Mouse (Mus musculus): Measurements from ENCODE around the gene Gm21976.

The Gm21976 gene

GRCm38 (mm10) chr13:98297883-98298482 is 18.3 kb downstream of the Gm21976 start:
- no peak for DNase-seq (ENCODE audit: low read depth, low spot score)

- DNase-seq (ENCODE audit: low read depth, low spot score), result peak; percentile 86
Observed at GRCm38 (mm10) chr13:98298833-98299758, 19.4 kb downstream of the Gm21976 start.

GRCm38 (mm10) chr13:98305257-98305656 is 25.6 kb downstream of the Gm21976 start:
- no peak for DNase-seq (ENCODE audit: low read depth, low spot score)

GRCm38 (mm10) chr13:98306393-98306792 is 26.7 kb downstream of the Gm21976 start:
- no peak for DNase-seq (ENCODE audit: low read depth, low spot score)

- DNase-seq (ENCODE audit: low read depth, low spot score), result no peak
Observed at GRCm38 (mm10) chr13:98306852-98307475, 27.3 kb downstream of the Gm21976 start.

- no peak for DNase-seq (ENCODE audit: low read depth, low spot score)
Observed at GRCm38 (mm10) chr13:98308004-98308403, 28.3 kb downstream of the Gm21976 start.

- DNase-seq (ENCODE audit: low read depth, low spot score), result no peak
Observed at GRCm38 (mm10) chr13:98308724-98309123, 29.0 kb downstream of the Gm21976 start.

GRCm38 (mm10) chr13:98311597-98311996 is 31.9 kb downstream of the Gm21976 start:
- DNase-seq (ENCODE audit: low read depth, low spot score), result no peak

- no peak for DNase-seq (ENCODE audit: low read depth, low spot score)
Observed at GRCm38 (mm10) chr13:98313631-98314030, 33.9 kb downstream of the Gm21976 start.

GRCm38 (mm10) chr13:98315124-98315523 is 35.4 kb downstream of the Gm21976 start:
- DNase-seq (ENCODE audit: low read depth, low spot score), result no peak

GRCm38 (mm10) chr13:98316140-98316479 is 36.4 kb downstream of the Gm21976 start:
- DNase-seq (ENCODE audit: low read depth, low spot score), result no peak

GRCm38 (mm10) chr13:98316480-98317245 is 37.0 kb downstream of the Gm21976 start, which contains the start of gene Btf3:
TSS of gene Btf3 (minus strand) at chr13:98317006.
- peak; percentile 93 for DNase-seq (ENCODE audit: low read depth, low spot score)

GRCm38 (mm10) chr13:98317246-98317677 is 37.6 kb downstream of the Gm21976 start:
- DNase-seq (ENCODE audit: low read depth, low spot score), result no peak

GRCm38 (mm10) chr13:98317911-98318310 is 38.2 kb downstream of the Gm21976 start:
- DNase-seq (ENCODE audit: low read depth, low spot score), result no peak

- DNase-seq (ENCODE audit: low read depth, low spot score), result no peak
Observed at GRCm38 (mm10) chr13:98325034-98325433, 45.3 kb downstream of the Gm21976 start.

GRCm38 (mm10) chr13:98332106-98332505 is 52.4 kb downstream of the Gm21976 start:
- no peak for DNase-seq (ENCODE audit: low read depth, low spot score)

GRCm38 (mm10) chr13:98336205-98336604 is 56.5 kb downstream of the Gm21976 start:
- no peak for DNase-seq (ENCODE audit: low read depth, low spot score)

- no peak for DNase-seq (ENCODE audit: low read depth, low spot score)
Observed at GRCm38 (mm10) chr13:98340506-98340905, 60.8 kb downstream of the Gm21976 start.

- no peak for DNase-seq (ENCODE audit: low read depth, low spot score)
Observed at GRCm38 (mm10) chr13:98349491-98349890, 69.8 kb downstream of the Gm21976 start.

GRCm38 (mm10) chr13:98351527-98351926 is 71.8 kb downstream of the Gm21976 start:
- DNase-seq (ENCODE audit: low read depth, low spot score), result no peak

- DNase-seq (ENCODE audit: low read depth, low spot score), result no peak
Observed at GRCm38 (mm10) chr13:98352381-98352975, 72.8 kb downstream of the Gm21976 start.
